Mouse (Mus musculus) ES-Bruce4 (cell line): ENCODE data around the gene Lhx6.

ENCODE experiments used
- CTCF ChIP-seq: IDR thresholded peaks from one replicate; pipeline ENCODE4 v1.8.1; 2011; ENCODE audit warnings: low read depth, low read length
- EP300 ChIP-seq: IDR thresholded peaks from 2 replicates; pipeline ENCODE4 v1.6.1; 2011; ENCODE audit warnings: low read depth, low read length; ENCODE audit not compliant: insufficient read depth
- POLR2A ChIP-seq: IDR thresholded peaks from one replicate; pipeline ENCODE4 v1.8.1; 2011; ENCODE audit warnings: low read length; ENCODE audit not compliant: insufficient read depth

DNA sequence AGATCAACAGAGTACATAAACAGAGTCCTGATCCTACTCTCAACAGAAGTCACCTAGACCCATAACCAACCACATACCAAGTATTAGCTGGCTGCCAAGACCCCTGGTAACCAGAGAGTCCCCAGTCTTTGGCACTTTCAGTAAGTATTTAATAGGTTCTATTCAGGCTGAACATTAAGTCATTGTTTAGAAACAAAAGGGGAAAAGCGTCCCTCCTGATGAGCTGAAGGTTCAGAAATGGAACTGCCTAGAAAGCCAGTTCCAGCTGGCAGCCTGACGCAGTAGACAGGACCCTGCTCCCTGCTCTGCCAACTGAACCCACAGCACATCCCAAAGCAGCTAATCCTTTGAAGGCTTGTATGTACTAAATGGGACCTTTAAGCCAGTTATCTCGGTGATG lies 16.0 kb downstream of the Lhx6 start:
- TF ChIP-seq EP300 (no peak), CTCF (no peak), POLR2A (no peak)
